Mouse (Mus musculus) heart, embryonic 16.5 days (tissue): ENCODE measurements around the gene Insrr. TPM values are rescaled to one million over a fixed set of nuclear protein-coding genes. Genes with fewer than 3 reads are reported as not detected.
A peak's percentile ranks its signal among the peaks of the same experiment; 100 is the strongest.
"Not testable (repeated sequence)": the region's sequence is repeated elsewhere in the genome, so short reads cannot be mapped to it uniquely, and the experiment has no call there.

Source experiments
- ATAC-seq: fragments of 200-750 bp; cut with Nextera tagmentation; replicated peaks from 2 replicates; pipeline ENCODE4 v1.8.0; 2017; ENCODE audit warnings: moderate number of reproducible peaks; ENCODE audit not compliant: insufficient read depth, low FRiP score; ENCODE audit errors: extremely low read depth
- H3K27ac ChIP-seq: fragments of 300-500 bp; sonication (generic); 2 replicates; pipeline ENCODE4 v1.5.1; 2014; ENCODE audit warnings: mild to moderate bottlenecking, low read length, control low read depth, moderate library complexity
- H3K27me3 ChIP-seq: fragments of 300-500 bp; sonication (generic); 2 replicates; pipeline ENCODE4 v1.6.1; 2014; ENCODE audit warnings: low read length, mixed read lengths; ENCODE audit not compliant: control insufficient read depth, insufficient read depth
- H3K36me3 ChIP-seq: fragments of 300-500 bp; sonication (generic); 2 replicates; pipeline ENCODE4 v1.6.1; 2014; ENCODE audit not compliant: control insufficient read depth, insufficient read depth
- H3K4me1 ChIP-seq: fragments of 300-500 bp; sonication (generic); 2 replicates; pipeline ENCODE4 v1.6.1; 2014; ENCODE audit warnings: low read length, mixed read lengths; ENCODE audit not compliant: control insufficient read depth, insufficient read depth
- H3K4me2 ChIP-seq: fragments of 300-500 bp; sonication (generic); 2 replicates; pipeline ENCODE4 v1.6.1; 2014; ENCODE audit warnings: low read depth, mild to moderate bottlenecking, control low read depth, low read length
- H3K4me3 ChIP-seq: fragments of 300-500 bp; sonication (generic); 2 replicates; pipeline ENCODE4 v1.5.1; 2014; ENCODE audit warnings: mild to moderate bottlenecking, control low read depth, low read length
- H3K9ac ChIP-seq: fragments of 300-500 bp; sonication (generic); 2 replicates; pipeline ENCODE4 v1.6.1; 2014; ENCODE audit warnings: low read length, control low read depth
- H3K9me3 ChIP-seq: fragments of 300-500 bp; sonication (generic); replicated peaks from 2 replicates; pipeline ENCODE4 v1.6.1; 2016; ENCODE audit warnings: low read length; ENCODE audit not compliant: control insufficient read depth
- WGBS: fragments of 180-500 bp; shearing (Covaris S2); extraction: QIAGEN DNeasy Blood & Tissue Kit; methylation state at CpG from one replicate; pipeline ENCODE4 v1.1.7; 2014; 5-methylcytosine and 5-hydroxymethylcytosine counted together
- polyA plus RNA-seq: library from polyadenylated mRNA; unstranded; fragments of >200 nt; fragmentation: Nextera tagmentation; extraction: Ambion mirVana; gene quantifications from 2 replicates; pipeline ENCODE4 v1.2.1, GENCODE M21; 2015

Gene Insrr
- polyA plus RNA-seq, 1 experiment from 2014 or later, result not detected

GRCm38 (mm10) chr3:87811297-87811696, 14.5 kb downstream of the Insrr start:
- H3K27me3 ChIP-seq, result peaks cover 69% of the 10 kb centered on the region
- ATAC-seq, result no peak
- no peak overlapping the region for H3K27ac ChIP-seq
- H3K4me2 ChIP-seq, result no peak overlapping the region
- peaks cover 6% of the 10 kb centered on the region; the same call in 1 of the 2 replicates for H3K4me1 ChIP-seq
- WGBS, result 73% methylated on average over 8 of the region's 8 CpGs
- H3K36me3 ChIP-seq, result no peaks in the 10 kb centered on the region
- H3K9ac ChIP-seq, result no peak overlapping the region
- no peak overlapping the region for H3K4me3 ChIP-seq
- no peaks in the 10 kb centered on the region for H3K9me3 ChIP-seq

GRCm38 (mm10) chr3:87812413-87812812, 15.7 kb downstream of the Insrr start:
- ATAC-seq, result no peak
- Histone ChIP-seq H3K36me3 (no peaks in the 10 kb centered on the region), H3K4me3 (no peak overlapping the region), H3K27me3 (peaks cover 66% of the 10 kb centered on the region), H3K4me2 (no peak overlapping the region), H3K4me1 (peaks cover 6% of the 10 kb centered on the region; the same call in 1 of the 2 replicates), H3K9ac (no peak overlapping the region), H3K9me3 (no peaks in the 10 kb centered on the region), H3K27ac (no peak overlapping the region)
- WGBS, result 73% methylated on average over 4 of the region's 4 CpGs

- H3K27me3 ChIP-seq, result peaks cover 64% of the 10 kb centered on the region
- no peak overlapping the region for H3K4me3 ChIP-seq
- ATAC-seq, result no peak
- H3K9ac ChIP-seq, result no peak overlapping the region
- no peaks in the 10 kb centered on the region for H3K9me3 ChIP-seq
- H3K4me1 ChIP-seq, result peaks cover 6% of the 10 kb centered on the region; the same call in 1 of the 2 replicates
- 43% methylated on average over 10 of the region's 10 CpGs for WGBS
- H3K27ac ChIP-seq, result no peak overlapping the region
- no peak overlapping the region for H3K4me2 ChIP-seq
- H3K36me3 ChIP-seq, result no peaks in the 10 kb centered on the region
These were observed 16.1 kb downstream of the Insrr start for GRCm38 (mm10) chr3:87812873-87813272.

- Histone ChIP-seq H3K36me3 (no peaks in the 10 kb centered on the region), H3K9ac (no peak overlapping the region), H3K4me2 (no peak overlapping the region), H3K27me3 (peaks cover 44% of the 10 kb centered on the region), H3K9me3 (no peaks in the 10 kb centered on the region), H3K4me1 (no peaks in the 10 kb centered on the region), H3K4me3 (no peak overlapping the region), H3K27ac (no peak overlapping the region)
- WGBS, result 38% methylated on average over 6 of the region's 6 CpGs
- no peak for ATAC-seq
These were observed 19.4 kb downstream of the Insrr start for GRCm38 (mm10) chr3:87816166-87816565.

- Histone ChIP-seq H3K27me3 (peaks cover 39% of the 10 kb centered on the region), H3K9ac (no peak overlapping the region)
These were observed 19.9 kb downstream of the Insrr start for GRCm38 (mm10) chr3:87816646-87817093.

GRCm38 (mm10) chr3:87818226-87818625, 21.5 kb downstream of the Insrr start:
- Histone ChIP-seq H3K4me1 (no peaks in the 10 kb centered on the region), H3K27me3 (peaks cover 34% of the 10 kb centered on the region), H3K36me3 (no peaks in the 10 kb centered on the region), H3K9me3 (no peaks in the 10 kb centered on the region), H3K9ac (no peak overlapping the region), H3K4me2 (no peak overlapping the region), H3K27ac (no peak overlapping the region), H3K4me3 (no peak overlapping the region)
- no peak for ATAC-seq
- 60% methylated on average over 12 of the region's 12 CpGs for WGBS

More at GRCm38 (mm10) chr3:87816646-87817093, 19.9 kb downstream of the Insrr start:
- Histone ChIP-seq H3K4me1 (no peaks in the 10 kb centered on the region), H3K36me3 (no peaks in the 10 kb centered on the region), H3K4me2 (peak overlapping the region; percentile 18; the same call in 1 of the 2 replicates), H3K4me3 (no peak overlapping the region), H3K9me3 (no peaks in the 10 kb centered on the region), H3K27ac (no peak overlapping the region)
- no peak; the same call in 1 of the 2 replicates for ATAC-seq
- 5% methylated on average over 12 of the region's 12 CpGs for WGBS

- not testable (repeated sequence) for H3K4me3 ChIP-seq, H3K27ac ChIP-seq, H3K4me2 ChIP-seq, ATAC-seq, H3K36me3 ChIP-seq, H3K4me1 ChIP-seq, H3K9me3 ChIP-seq, H3K27me3 ChIP-seq, H3K9ac ChIP-seq
- whole genome bisulfite sequencing, result 77% methylated on average over 1 of the region's 1 CpGs
These were observed 27.5 kb downstream of the Insrr start, which contains the start of gene Pear1 for GRCm38 (mm10) chr3:87824206-87824605. TSS of gene Pear1 (minus strand) at chr3:87824306.

- no peaks in the 10 kb centered on the region for H3K36me3 ChIP-seq
- no peak overlapping the region for H3K9ac ChIP-seq
- no peak for ATAC-seq
- H3K4me1 ChIP-seq, result no peaks in the 10 kb centered on the region
- no peak overlapping the region for H3K27ac ChIP-seq
- no peak overlapping the region for H3K4me3 ChIP-seq
- no peaks in the 10 kb centered on the region for H3K9me3 ChIP-seq
- no peaks in the 10 kb centered on the region; the same call in 1 of the 2 replicates for H3K27me3 ChIP-seq
- 34% methylated on average over 4 of the region's 4 CpGs for WGBS
- H3K4me2 ChIP-seq, result no peak overlapping the region
These were observed 31.7 kb downstream of the Insrr start for GRCm38 (mm10) chr3:87828435-87828834.

- Histone ChIP-seq H3K36me3 (no peaks in the 10 kb centered on the region), H3K9ac (no peak overlapping the region), H3K4me2 (no peak overlapping the region), H3K4me3 (no peak overlapping the region), H3K27me3 (no peaks in the 10 kb centered on the region; the same call in 1 of the 2 replicates), H3K27ac (no peak overlapping the region), H3K4me1 (no peaks in the 10 kb centered on the region), H3K9me3 (no peaks in the 10 kb centered on the region)
- ATAC-seq, result no peak
- WGBS, result 50% methylated on average over 10 of the region's 10 CpGs
These were observed 32.3 kb downstream of the Insrr start for GRCm38 (mm10) chr3:87829025-87829424.
